In genomic region chr1:138628919-138629318, GRCm38 (mm10) we compare ENCODE assay signal across 22 mouse cellular contexts. TPM values are rescaled to one million over a fixed set of nuclear protein-coding genes. Genes with fewer than 3 reads are reported as not detected.
DNase-seq lines count a peak whose midpoint lies in the region; ATAC-seq and TF ChIP-seq lines count a peak whose summit lies in the region.
"Had no signal": no experiment of that assay in that cellular context is flagged by ENCODE, and none has a peak within 500 bp of the region (broad histone marks: within the 10 kb centered on the region; RNA-seq: fewer than 3 reads in every experiment).

No protein-coding gene starts in this region.

- TF ChIP-seq POLR2A in lung, adult 2 months (IDR thresholded peaks at IDR 0.05; ENCODE audit: borderline replicate concordance, extremely low read depth, low read depth, low read length) = no peak

- peak; percentile 60 for DNase-seq in induced T-regulatory cell, adult 2 months (ENCODE audit: low read depth)
- peak; percentile 25 for DNase-seq in naive thymus-derived CD4-positive, alpha-beta T cell, adult 2 months (ENCODE audit: low read depth)
- no peak for DNase-seq in urinary bladder, postnatal 36 days (ENCODE audit: low spot score in 2 of 2)
- no peak for DNase-seq in MN1 (ENCODE audit: low spot score)
- DNase-seq in lung, adult 2 months = no peak
- DNase-seq: adrenal gland, adult 2 months; adrenal gland, postnatal 10 days; adrenal gland, postnatal 25 days; cerebellum, adult 11-12 months; cerebellum, adult 2 months; cerebellum, adult 9-10 months; cerebellum, postnatal 10 days; cerebellum, postnatal 25 days had no signal

- peak; percentile 71 for ATAC-seq in CD4-positive, CD25-positive, alpha-beta regulatory T cell, adult 4 months
- ATAC-seq: forebrain, embryonic 14.5 days; forebrain, embryonic 16.5 days; Patski had no signal

- TF ChIP-seq CTCF in lung, adult 2 months (IDR thresholded peaks at IDR 0.05; ENCODE audit: insufficient read depth, low read length) = no peak

- no peaks in the 10 kb centered on the region for H3K4me1 ChIP-seq in lung, adult 2 months (ENCODE audit: control insufficient read depth, insufficient read depth, low read length)
- H3K4me1 ChIP-seq: embryonic facial prominence, embryonic 13.5 days; embryonic facial prominence, embryonic 15.5 days; forebrain, embryonic 10.5 days; forebrain, embryonic 12.5 days had no signal

- no peak overlapping the region for H3K4me3 ChIP-seq in lung, adult 2 months (replicated peaks; ENCODE audit: extremely low read depth, low read depth, low read length)
- H3K4me3 ChIP-seq: embryonic facial prominence, embryonic 13.5 days; embryonic facial prominence, embryonic 15.5 days; erythroblast, embryonic 14.5 days; forebrain, embryonic 10.5 days; forebrain, embryonic 12.5 days had no signal

- WGBS in lung, adult 2 months = 77% methylated on average over 4 of the region's 4 CpGs

RNA-seq across cellular contexts. Expression of gene Nek7, which starts 9.0 kb away (rescaled TPM):
- 10 to 100 TPM; 58.1 to 74.3 TPM for polyA plus RNA-seq in CD4-positive, CD25-positive, alpha-beta regulatory T cell, adult 4 months (2017; shearing (Covaris generic))
- polyA plus RNA-seq in lung, adult 2 months (2012; rRNA removed) = 13.6 and 17.3 TPM in 2 replicates

Comparison
In these comparisons a context has a peak if more than half of its experiments do, and no peak if none do; other contexts are left out.
1. DNase-seq: peak in induced T-regulatory cell, adult 2 months (single experiment) and naive thymus-derived CD4-positive, alpha-beta T cell, adult 2 months (single experiment); none in urinary bladder, postnatal 36 days (0 of 2), MN1 (single experiment) and lung, adult 2 months (single experiment).